Mouse (Mus musculus): ENCODE data around the gene Ubac1. TPM values are rescaled to one million over a fixed set of nuclear protein-coding genes. Genes with fewer than 3 reads are reported as not detected.

Gene Ubac1
- polyA plus RNA-seq, 1 experiment from 2014 or later: 89.7 TPM

DNA sequence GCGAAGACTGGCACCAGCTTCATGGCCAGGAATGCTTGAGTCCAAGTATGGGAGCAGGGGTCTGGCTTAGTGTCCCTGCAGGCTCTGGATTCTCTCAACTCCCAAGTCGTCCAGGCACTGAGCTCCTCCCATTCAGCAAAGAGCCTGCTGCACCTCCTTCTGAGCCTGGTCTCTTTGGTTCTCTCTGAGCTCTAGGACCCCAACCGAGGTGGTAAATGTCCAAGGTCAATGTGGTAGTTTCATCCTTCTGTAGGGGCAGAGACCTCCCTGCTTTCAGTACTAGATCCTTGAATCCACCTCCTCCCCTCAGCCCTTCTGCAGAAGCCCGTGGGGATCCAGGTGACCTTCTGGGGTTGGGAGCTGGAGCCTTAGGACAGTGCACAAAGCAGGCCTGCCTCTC lies 31.3 kb upstream of the Ubac1 start:
- Histone ChIP-seq H3K4me2 (no peak overlapping the region), H3K4me3 (no peak overlapping the region), H3K9ac (no peak overlapping the region), H3K27ac (no peak overlapping the region), H3K27me3 (no peaks in the 10 kb centered on the region), H3K36me3 (no peaks in the 10 kb centered on the region), H3K4me1 (peaks cover 8% of the 10 kb centered on the region; the same call in 1 of the 2 replicates), H3K9me3 (no peaks in the 10 kb centered on the region)
- 33% methylated on average over 4 of the region's 4 CpGs for WGBS
- no peak for ATAC-seq (ENCODE audit: insufficient number of reproducible peaks, low FRiP score, low TSS enrichment, low read depth)

DNA sequence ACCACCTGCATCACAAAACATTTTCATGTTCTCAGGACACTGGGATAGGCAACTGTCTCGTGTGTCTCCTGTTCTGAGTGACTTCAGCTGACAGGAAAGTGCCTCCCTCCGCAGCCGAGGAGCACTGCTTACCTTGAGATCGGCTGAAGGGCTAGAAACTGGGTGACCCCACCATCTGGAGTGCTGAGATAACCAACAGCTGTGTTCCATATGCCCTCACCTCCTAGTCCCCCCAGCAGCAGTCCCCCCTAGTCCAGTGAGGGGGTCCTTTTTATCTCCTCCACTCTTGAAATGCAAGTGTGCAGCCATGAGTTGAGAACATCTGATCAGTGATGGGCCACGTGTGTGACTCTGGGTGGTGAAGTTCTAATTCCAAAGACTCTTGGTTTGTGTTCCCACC lies 27.3 kb upstream of the Ubac1 start:
- Histone ChIP-seq H3K9ac (no peak overlapping the region), H3K4me1 (peaks cover 3% of the 10 kb centered on the region; the same call in 1 of the 2 replicates), H3K4me2 (no peak overlapping the region), H3K36me3 (no peaks in the 10 kb centered on the region), H3K27me3 (0 out of 2 replicates have a peak, but pooled peaks cover 3% of the 10 kb centered on the region), H3K9me3 (no peaks in the 10 kb centered on the region), H3K4me3 (no peak overlapping the region), H3K27ac (no peak overlapping the region)
- no peak for ATAC-seq (ENCODE audit: insufficient number of reproducible peaks, low FRiP score, low TSS enrichment, low read depth)
- 56% methylated on average over 5 of the region's 5 CpGs for WGBS

DNA sequence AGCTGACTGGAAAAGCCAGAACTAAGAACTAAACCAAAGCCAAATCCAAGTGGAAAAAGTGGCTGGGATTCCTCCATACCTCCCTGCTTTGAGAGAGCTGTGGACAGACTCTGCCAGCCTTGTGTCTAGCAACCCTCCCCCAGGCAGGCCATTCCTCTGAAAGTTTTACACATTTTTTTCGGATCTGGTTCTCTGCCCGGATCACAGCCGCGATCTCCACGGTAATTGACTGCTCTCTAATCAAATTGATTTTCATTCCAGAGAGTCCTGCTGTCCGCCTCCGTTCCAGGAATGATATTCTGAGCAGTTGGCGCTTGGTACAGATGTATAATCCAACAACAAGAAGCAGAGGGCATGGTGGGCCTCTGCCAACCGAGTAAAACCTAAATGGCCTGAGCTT lies 22.7 kb upstream of the Ubac1 start:
- no peaks in the 10 kb centered on the region for H3K36me3 ChIP-seq
- 79% methylated on average over 9 of the region's 9 CpGs for WGBS
- no peak for ATAC-seq (ENCODE audit: insufficient number of reproducible peaks, low FRiP score, low TSS enrichment, low read depth)
- no peaks in the 10 kb centered on the region for H3K9me3 ChIP-seq
- H3K27me3 ChIP-seq: 0 out of 2 replicates have a peak, but pooled peaks cover 3% of the 10 kb centered on the region
- no peak overlapping the region for H3K9ac ChIP-seq
- peaks cover 7% of the 10 kb centered on the region; the same call in 1 of the 2 replicates for H3K4me1 ChIP-seq
- no peak overlapping the region for H3K4me3 ChIP-seq
- no peak overlapping the region for H3K4me2 ChIP-seq
- no peak overlapping the region for H3K27ac ChIP-seq

DNA sequence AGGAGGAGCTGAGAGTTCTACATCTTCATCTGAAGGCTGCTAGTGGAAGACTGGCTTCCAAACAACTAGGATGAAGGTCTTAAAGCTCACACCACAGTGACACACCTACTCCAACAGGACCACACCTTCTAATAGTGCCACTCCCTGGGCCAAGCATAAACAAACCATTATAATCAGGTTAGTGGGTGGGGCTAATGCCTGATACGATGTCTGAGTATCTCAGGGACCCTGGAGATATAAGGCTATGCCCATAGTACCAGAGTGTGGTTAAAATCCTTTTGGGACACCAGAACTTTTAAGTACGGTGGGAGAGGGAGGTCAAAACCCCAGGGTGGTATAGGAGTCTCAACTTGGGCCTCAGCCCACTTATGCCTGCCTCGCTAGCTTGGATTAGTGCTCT lies 21.1 kb upstream of the Ubac1 start:
- no peak overlapping the region for H3K4me2 ChIP-seq
- no peaks in the 10 kb centered on the region for H3K36me3 ChIP-seq
- no peak overlapping the region for H3K27ac ChIP-seq
- H3K4me3 ChIP-seq: no peak overlapping the region
- no peaks in the 10 kb centered on the region for H3K9me3 ChIP-seq
- 81% methylated on average over 3 of the region's 3 CpGs for WGBS
- no peak for ATAC-seq (ENCODE audit: insufficient number of reproducible peaks, low FRiP score, low TSS enrichment, low read depth)
- peaks cover 7% of the 10 kb centered on the region; the same call in 1 of the 2 replicates for H3K4me1 ChIP-seq
- H3K27me3 ChIP-seq: 0 out of 2 replicates have a peak, but pooled peaks cover 3% of the 10 kb centered on the region
- no peak overlapping the region for H3K9ac ChIP-seq

DNA sequence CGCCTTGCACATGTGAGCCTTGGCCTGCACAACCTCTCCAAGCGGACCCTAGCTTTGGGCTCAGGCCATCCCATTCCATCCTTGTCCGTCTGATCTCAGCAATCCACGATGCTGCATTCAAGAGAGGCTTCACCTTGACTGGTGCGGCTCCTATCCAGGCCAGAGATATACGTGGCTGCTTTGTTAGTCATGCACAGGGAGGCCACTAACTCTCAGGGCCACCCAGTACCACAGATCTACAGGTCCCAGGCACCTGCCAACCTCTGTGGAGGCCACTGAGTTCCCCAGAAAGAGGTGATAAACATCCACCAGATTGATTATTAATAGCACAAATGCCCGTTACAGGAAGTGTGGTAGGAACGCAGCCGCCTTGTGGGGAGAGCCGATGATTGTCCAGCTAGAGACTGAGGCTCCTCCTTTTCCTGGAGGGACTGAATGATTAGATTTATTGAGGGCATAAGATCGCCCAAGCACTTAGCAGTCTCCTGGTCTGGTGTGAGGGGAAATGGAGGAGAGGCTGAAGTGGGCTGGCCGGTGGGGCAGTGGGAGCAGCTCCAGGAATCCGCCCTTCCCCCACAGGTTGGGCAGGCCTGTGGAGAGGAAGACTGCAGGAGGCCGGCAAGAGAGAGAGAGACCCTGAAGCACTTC lies 19.7 kb upstream of the Ubac1 start:
- WGBS: 49% methylated on average over 14 of the region's 14 CpGs
- no peak overlapping the region for H3K4me2 ChIP-seq
- H3K4me1 ChIP-seq: peaks cover 7% of the 10 kb centered on the region; the same call in 1 of the 2 replicates
- no peaks in the 10 kb centered on the region for H3K27me3 ChIP-seq
- no peak overlapping the region for H3K9ac ChIP-seq
- H3K36me3 ChIP-seq: no peaks in the 10 kb centered on the region
- no peak overlapping the region for H3K4me3 ChIP-seq
- no peaks in the 10 kb centered on the region for H3K9me3 ChIP-seq
- H3K27ac ChIP-seq: no peak overlapping the region
- no peak for ATAC-seq (ENCODE audit: insufficient number of reproducible peaks, low FRiP score, low TSS enrichment, low read depth)

DNA sequence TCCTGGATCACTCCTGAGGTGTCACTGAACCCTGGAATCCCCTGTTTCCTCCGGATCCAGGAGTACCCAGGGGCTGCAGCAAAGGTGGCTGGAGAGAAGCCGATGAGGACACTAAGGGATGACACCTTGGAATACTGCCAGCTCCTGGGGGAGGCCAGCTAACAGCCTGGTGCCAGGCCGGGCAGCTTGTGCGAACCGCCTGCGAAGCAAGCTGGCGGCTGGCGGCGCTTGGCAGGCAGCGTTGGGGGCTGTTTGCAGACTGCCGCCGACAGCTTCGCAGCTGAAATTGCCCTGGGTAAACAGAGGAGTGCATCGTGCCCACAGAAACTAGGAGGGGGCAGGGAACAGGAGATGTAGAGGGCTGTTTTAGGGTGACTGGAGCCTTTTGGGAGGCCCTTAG lies 18.4 kb upstream of the Ubac1 start:
- peaks cover 11% of the 10 kb centered on the region; the same call in 1 of the 2 replicates for H3K4me1 ChIP-seq
- 58% methylated on average over 14 of the region's 14 CpGs for WGBS
- no peak overlapping the region for H3K9ac ChIP-seq
- H3K27ac ChIP-seq: no peak overlapping the region
- H3K4me3 ChIP-seq: no peak overlapping the region
- H3K27me3 ChIP-seq: no peaks in the 10 kb centered on the region
- no peak for ATAC-seq (ENCODE audit: insufficient number of reproducible peaks, low FRiP score, low TSS enrichment, low read depth)
- no peak overlapping the region for H3K4me2 ChIP-seq
- no peaks in the 10 kb centered on the region for H3K36me3 ChIP-seq
- no peaks in the 10 kb centered on the region for H3K9me3 ChIP-seq

DNA sequence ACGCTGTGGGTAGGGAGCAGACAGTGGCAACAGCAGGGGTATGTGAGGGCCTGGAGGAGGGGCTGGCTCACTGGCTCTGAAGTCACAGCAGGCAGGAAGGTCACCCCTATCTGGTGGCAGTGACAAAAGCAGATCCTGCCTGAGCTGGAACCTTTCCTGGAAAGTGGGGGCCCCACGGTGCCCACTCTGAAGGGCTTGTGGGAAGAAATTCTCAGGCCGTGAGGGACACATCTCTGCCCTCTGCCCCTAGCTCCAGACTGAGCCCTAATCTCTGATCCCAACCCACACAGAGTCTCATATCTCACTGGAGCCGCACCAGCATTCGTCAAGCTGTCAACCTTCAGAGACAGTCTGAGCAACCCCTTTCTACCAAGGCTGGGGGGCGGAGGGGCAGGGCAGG lies 15.8 kb upstream of the Ubac1 start:
- H3K4me1 ChIP-seq: peaks cover 13% of the 10 kb centered on the region; the same call in 1 of the 2 replicates
- H3K9me3 ChIP-seq: no peaks in the 10 kb centered on the region
- H3K36me3 ChIP-seq: no peaks in the 10 kb centered on the region
- no peaks in the 10 kb centered on the region for H3K27me3 ChIP-seq
- ATAC-seq (ENCODE audit: insufficient number of reproducible peaks, low FRiP score, low TSS enrichment, low read depth): no peak
- 59% methylated on average over 6 of the region's 6 CpGs for WGBS
- no peak overlapping the region for H3K4me2 ChIP-seq
- no peak overlapping the region for H3K4me3 ChIP-seq
- H3K9ac ChIP-seq: no peak overlapping the region
- H3K27ac ChIP-seq: no peak overlapping the region

DNA sequence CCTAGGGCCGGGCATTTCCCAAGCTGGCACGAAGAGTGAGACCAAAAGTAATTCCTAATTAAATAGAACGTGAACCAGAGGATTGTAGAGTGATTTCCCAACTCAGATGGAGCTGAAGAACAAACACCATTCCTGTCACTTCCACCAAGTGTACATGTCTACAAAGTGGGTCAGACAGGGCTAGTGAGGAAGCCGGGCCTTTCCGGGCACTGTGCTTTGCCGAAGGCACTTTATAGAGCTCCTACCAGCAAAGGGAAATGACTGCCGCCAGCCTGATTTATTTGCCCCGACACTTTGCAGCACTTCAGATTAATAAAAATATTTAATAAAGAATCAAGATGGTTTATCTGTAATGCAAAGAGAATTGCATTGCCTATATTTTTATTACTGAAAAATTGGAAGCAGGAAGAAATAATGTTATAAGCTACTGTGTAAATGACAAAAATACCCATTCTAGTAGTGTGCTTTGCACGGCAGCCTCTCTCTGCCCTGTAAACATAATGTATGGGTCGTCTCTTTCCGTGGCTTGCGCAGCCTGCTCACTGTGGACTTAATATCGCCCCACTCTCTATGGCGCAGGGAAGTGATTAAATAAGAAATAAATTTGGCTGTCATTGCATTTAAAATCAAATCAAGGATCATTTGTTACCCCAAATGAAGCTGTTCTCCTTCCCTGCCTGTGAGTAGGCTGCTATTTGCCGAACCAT lies 12.9 kb upstream of the Ubac1 start:
- Histone ChIP-seq H3K9ac (no peak overlapping the region), H3K27ac (no peak overlapping the region), H3K27me3 (no peaks in the 10 kb centered on the region), H3K4me2 (no peak overlapping the region), H3K36me3 (no peaks in the 10 kb centered on the region), H3K4me3 (no peak overlapping the region), H3K4me1 (peaks cover 6% of the 10 kb centered on the region; the same call in 1 of the 2 replicates), H3K9me3 (no peaks in the 10 kb centered on the region)
- 41% methylated on average over 15 of the region's 15 CpGs for WGBS
- ATAC-seq (ENCODE audit: insufficient number of reproducible peaks, low FRiP score, low TSS enrichment, low read depth): no peak

DNA sequence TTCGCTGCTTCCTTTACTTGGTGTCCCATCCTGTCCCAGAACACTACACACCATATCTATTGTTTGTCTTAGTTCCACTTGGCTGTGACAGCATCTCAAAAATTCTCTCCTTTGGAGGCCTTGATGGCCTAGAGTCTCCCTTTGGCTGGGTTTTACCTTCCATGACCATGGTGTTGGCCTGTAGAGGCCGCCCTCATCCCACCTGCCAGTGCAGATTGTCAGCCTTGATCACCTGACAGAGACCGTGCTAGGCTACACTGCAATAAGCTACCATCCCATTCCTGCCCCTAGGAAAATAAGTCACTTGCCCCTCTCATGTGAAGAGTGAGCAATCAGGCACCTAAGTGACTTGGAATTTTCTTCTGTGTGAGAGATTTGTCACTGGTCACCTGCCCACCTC lies 8.7 kb upstream of the Ubac1 start:
- Histone ChIP-seq H3K27me3 (0 out of 2 replicates have a peak, but pooled peaks cover 3% of the 10 kb centered on the region), H3K4me2 (no peak overlapping the region), H3K9me3 (no peaks in the 10 kb centered on the region), H3K27ac (no peak overlapping the region), H3K9ac (no peak overlapping the region), H3K36me3 (no peaks in the 10 kb centered on the region), H3K4me1 (peaks cover 6% of the 10 kb centered on the region; the same call in 1 of the 2 replicates), H3K4me3 (no peak overlapping the region)
- 42% methylated on average over 3 of the region's 3 CpGs for WGBS
- ATAC-seq (ENCODE audit: insufficient number of reproducible peaks, low FRiP score, low TSS enrichment, low read depth): no peak

DNA sequence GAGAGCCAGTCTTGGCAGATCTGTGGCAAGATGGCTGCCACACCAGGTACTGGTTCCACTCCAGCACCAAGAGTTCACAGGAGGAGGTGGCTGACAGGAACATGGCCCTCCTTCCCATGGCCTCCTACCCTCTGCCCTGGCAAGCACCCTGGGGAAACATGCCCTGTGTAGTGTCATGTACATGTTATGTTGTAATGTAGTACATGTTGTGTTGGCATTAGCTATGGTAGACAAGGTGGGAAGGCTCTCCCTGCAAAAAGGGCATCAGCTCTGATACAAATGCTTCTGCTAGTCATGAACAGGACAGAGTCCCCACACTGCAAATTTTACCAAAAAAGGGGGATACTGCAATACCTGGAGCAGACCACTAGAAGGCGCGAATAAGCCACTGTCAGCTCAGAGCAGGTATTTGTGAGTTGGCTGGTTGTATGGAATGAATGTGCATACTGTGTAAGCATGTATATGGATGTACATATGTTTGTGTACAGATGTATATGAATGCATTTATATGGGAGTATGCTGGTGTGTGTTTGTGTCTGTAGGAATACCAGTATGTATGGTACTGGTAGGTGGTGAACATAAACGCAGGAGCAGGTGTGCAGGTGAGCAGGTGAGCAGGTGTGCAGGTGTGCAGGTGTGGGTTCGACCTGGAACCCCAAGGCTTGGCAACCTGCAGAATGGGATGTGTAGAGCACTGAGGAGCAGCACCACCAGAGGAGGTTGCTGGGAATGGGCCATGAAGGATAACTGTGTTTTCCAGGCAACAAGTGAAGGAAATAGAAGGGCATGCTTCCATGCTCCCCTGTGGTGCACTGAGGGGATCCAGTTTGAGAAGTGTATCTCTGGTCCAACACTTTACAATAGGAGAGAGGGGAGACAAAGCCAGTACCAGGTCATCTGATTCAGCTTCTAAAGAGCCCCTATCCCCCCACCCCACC lies 2.9 kb upstream of the Ubac1 start:
- ATAC-seq (ENCODE audit: insufficient number of reproducible peaks, low FRiP score, low TSS enrichment, low read depth): no peak

DNA sequence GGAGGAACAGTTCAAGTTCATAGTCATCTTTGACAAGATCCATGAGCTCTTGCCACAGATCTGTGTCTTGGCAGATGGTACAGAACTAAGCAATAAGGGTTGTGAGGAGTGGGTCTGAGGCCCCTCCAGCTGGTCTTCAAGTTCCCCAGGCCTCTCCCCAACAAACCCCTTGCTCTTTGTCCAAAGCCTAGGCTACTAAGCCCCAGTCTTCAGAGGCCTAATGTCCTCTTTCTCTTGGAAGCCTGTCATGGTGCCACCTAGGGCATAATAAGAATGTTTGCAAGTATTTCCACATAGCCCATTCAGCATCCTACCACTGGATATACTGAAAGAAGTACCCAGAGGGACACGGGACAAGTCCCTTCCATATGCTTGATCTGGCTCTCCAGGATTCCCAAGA lies 1.1 kb upstream of the Ubac1 start:
- Histone ChIP-seq H3K9ac (no peak overlapping the region), H3K4me1 (peaks cover 22% of the 10 kb centered on the region), H3K4me3 (no peak overlapping the region), H3K27me3 (no peaks in the 10 kb centered on the region), H3K36me3 (no peaks in the 10 kb centered on the region), H3K4me2 (no peak overlapping the region), H3K27ac (no peak overlapping the region), H3K9me3 (no peaks in the 10 kb centered on the region)
- WGBS: 94% methylated on average over 1 of the region's 1 CpGs
- ATAC-seq (ENCODE audit: insufficient number of reproducible peaks, low FRiP score, low TSS enrichment, low read depth): no peak

More for the DNA sequence above, 2.9 kb upstream of the Ubac1 start:
- peaks cover 16% of the 10 kb centered on the region for H3K4me1 ChIP-seq
- no peak overlapping the region for H3K4me3 ChIP-seq
- no peak overlapping the region for H3K4me2 ChIP-seq
- H3K27ac ChIP-seq: no peak overlapping the region
- 30% methylated on average over 4 of the region's 4 CpGs for WGBS
- H3K9ac ChIP-seq: no peak overlapping the region
- no peaks in the 10 kb centered on the region for H3K36me3 ChIP-seq
- H3K9me3 ChIP-seq: no peaks in the 10 kb centered on the region
- 0 out of 2 replicates have a peak, but pooled peaks cover 3% of the 10 kb centered on the region for H3K27me3 ChIP-seq
